Mouse (Mus musculus) cerebellum, postnatal 25 days (tissue): ENCODE measurements around the gene Tmem44.

Experiments
- DNase-seq, 2 experiments: peaks; one replicate each; pipeline ENCODE4 v3.0.0; 2021; ENCODE audit warnings: mixed read lengths in 2 of 2

Gene Tmem44

GRCm38 (mm10) chr16:30549966-30550747 is 485 bp downstream of the Tmem44 start:
- peak; percentile 85 to 86 for DNase-seq

GRCm38 (mm10) chr16:30549516-30549915 is 1.1 kb downstream of the Tmem44 start:
- no peak for DNase-seq

DNA sequence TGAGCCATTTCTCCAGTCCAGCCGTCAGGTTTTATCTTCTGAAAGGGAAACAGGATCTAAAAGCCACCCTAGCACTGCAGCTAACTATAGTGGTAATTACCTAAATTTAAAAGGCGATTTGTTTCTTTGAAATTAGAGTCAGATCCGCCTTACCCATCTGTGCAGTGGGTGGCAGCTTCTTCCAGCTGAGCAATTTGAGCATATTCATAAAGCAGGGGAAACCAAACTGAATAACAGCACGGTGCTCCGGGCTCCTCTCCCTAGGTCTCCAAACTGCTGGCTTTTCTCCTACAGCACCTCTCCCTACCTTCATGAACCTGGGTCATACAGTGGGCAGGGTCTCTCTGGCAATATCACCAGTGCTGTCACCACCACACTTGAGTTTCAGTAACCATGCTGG is 2.4 kb downstream of the Tmem44 start:
- no peak for DNase-seq

- DNase-seq: no peak
Observed at GRCm38 (mm10) chr16:30544693-30545092, 5.9 kb downstream of the Tmem44 start.

- DNase-seq: no peak
Observed at GRCm38 (mm10) chr16:30543386-30543785, 7.3 kb downstream of the Tmem44 start.

DNA sequence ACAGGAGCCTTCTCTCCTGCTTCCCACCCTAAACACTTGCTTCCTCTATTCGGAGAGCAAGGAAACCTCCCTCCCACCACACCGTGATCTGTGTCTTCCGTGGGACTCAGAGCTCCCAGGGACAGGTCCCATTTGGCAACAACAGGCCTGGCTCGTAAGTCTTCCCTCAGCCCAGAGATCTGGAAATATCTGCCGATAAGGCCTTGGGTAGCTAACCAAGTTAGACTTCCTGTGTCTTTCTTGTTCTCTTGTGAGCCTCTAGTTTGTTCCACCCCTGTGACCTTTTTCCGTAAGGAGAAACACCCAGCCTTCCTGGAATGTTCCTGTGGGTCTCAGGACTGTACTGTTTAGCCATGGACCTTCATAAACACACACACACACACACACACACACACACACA is 7.8 kb downstream of the Tmem44 start:
- no peak for DNase-seq

DNA sequence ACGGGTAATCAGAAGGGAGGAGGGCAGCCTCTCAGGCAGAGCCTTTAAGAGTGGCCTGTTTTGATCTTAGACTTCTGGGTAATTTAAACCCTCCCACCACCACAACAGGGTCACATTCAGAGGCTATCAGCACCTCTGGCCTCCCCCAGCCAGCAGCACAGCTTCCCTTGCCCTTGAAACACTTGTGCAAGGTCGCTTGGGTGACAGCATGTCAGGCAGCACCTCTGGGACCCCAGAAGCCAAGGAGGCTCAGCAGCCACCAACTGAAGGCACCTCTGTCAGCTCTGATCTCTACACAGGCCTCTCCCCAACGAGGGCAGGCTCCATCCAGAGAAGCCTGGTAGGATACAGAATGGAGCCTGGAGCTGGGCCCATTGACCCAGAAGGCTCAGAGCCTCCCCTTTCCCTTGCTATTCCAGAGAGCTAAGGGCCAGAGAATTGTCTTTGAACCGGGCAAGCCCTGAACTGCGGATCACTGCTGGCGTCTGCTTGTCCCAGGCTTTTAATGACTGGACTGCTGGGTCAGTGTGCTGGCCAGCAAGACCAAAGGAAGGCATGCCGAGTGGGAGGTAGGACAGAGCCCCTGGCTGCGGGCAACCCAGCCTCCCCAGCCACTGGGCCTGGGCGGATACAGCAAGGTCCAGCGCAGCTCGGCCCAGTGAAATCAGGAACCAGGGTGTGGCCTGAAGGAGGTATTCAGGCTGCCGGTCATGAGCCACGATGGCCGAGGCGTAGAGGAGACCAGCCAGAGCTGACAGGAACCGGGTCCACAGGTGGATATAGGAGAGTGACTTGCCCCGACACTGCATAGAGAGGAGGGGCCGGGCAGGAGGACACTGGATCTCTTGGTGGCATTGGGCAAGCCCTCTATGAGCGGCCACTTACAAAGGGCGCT is 10.3 kb downstream of the Tmem44 start:
- peak in 1 of 2 experiments; percentile 14 for DNase-seq

- DNase-seq: peak; percentile 30 to 56
Observed at GRCm38 (mm10) chr16:30539433-30539832, 11.2 kb downstream of the Tmem44 start.

GRCm38 (mm10) chr16:30535075-30535474 is 15.6 kb downstream of the Tmem44 start:
- DNase-seq: no peak

DNA sequence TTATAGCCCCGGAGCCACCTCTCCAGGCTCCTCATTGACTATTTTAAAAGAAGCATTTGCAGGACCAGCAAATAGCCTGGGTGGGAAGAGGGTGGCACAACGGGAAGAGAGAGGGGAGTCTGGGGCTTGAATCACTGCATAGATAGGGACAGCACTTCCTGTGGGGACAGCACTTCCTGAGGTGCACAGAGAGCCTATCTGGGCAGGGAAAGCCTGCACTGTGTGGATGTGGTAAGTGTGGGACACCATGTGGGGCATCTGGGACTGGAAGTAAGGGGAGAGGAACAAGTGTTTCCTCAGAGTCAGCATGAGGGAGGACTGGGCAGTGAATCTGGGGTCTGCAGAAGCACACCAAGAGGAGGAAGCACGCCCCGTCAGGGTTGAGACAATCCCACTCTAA is 17.1 kb downstream of the Tmem44 start:
- no peak for DNase-seq

DNA sequence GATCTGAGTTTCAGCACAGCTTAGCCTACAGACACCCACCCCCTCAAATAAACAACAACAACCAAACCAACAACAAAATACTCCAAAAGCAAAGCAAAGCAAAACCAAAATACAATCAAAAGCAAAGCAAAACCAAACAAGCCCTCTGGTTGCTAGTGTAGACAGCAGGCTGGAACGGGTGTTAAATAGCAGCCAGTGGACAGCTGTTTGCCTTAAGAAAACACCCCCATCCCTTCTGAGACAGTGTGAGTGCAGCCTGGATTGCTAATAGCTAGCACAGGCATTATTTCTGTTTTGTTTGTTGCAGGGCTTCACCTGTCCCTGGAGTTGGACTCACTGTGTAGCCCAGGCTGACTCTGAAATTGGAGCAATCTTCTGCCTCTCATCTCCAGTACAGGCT is 17.7 kb downstream of the Tmem44 start:
- DNase-seq: no peak

- peak; percentile 36 to 60 for DNase-seq
Observed at GRCm38 (mm10) chr16:30531761-30532406, 18.8 kb downstream of the Tmem44 start.

- DNase-seq: peak in 1 of 2 experiments; percentile 55
Observed at GRCm38 (mm10) chr16:30530815-30531214, 19.8 kb downstream of the Tmem44 start.

- no peak for DNase-seq
Observed at GRCm38 (mm10) chr16:30528386-30528785, 22.3 kb downstream of the Tmem44 start.

DNA sequence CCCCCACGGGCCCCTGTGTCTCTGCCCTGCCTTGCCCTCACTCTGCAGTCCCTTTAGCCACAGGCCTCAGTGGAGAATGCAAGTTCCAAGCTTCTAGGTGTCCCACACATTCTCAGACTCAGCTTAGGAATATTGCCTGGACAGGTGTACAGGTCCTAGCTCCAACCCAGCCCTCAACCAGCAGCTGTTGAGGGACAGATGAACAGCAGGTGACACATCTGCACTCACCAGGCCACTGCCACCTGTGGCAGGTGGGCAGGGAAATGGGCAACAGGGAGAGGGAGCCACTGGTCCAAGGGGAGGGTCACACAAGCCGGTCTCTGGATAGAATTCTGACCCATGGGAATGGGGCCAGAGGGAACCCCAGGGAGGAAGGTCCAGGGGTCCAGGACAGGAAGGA is 22.8 kb downstream of the Tmem44 start:
- DNase-seq: no peak

GRCm38 (mm10) chr16:30525756-30526155 is 24.9 kb downstream of the Tmem44 start:
- no peak for DNase-seq

DNA sequence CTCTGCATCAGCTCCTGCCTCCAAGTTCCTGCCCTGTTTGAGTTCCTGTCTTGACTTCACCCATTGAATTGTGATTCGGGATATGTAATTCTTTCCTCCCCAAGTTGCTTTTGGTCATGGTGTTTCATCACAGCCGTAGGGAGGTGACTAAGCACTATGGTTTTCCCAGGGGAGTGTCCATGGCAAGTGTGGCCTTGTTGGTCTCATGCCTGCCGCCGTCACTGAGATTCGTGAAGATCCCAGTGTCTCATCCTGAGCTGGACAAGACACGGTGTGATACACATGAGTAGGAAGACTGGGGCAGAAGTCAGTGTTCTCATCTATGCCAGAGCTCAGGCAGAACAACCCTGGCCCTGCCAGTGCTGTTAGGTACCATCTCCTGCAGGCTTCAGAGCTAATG is 26.2 kb downstream of the Tmem44 start:
- DNase-seq: no peak

DNA sequence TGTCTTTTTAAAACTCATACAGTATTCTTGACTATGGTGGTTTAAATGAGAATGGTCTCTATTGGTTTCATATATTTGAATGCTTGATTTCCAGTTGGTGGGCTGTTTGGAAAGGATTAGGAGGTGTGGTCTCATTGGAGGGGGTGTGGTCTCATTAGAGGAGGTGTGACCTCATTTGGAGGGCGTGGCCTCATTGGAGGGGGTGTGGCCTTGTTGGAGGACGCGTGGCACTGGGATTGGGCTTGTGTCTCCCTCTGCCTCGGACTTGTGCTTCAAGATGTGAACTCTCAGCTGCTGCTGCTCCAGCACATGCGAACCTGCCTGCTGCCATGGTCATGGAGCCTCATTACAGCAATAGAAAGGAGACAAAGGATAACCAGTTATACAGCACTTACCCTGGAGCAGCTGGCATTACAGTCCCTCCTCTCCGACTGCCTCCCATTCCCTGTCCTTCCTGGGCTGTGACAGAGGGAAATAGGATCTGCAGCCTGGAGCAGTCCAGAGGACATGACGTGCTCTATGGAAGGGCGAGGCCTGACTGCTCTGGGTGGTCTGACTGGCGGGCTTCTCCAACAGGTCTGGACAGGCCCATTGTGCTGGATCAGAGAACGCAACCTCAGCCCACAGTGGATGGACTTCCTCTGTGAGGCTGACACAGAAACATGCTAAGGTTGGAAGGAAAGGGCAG is 28.2 kb downstream of the Tmem44 start:
- DNase-seq: no peak

- peak in 1 of 2 experiments; percentile 25 for DNase-seq
Observed at GRCm38 (mm10) chr16:30521147-30521546, 29.5 kb downstream of the Tmem44 start.

GRCm38 (mm10) chr16:30520361-30520823 is 30.2 kb downstream of the Tmem44 start:
- peak; percentile 71 to 84 for DNase-seq

DNA sequence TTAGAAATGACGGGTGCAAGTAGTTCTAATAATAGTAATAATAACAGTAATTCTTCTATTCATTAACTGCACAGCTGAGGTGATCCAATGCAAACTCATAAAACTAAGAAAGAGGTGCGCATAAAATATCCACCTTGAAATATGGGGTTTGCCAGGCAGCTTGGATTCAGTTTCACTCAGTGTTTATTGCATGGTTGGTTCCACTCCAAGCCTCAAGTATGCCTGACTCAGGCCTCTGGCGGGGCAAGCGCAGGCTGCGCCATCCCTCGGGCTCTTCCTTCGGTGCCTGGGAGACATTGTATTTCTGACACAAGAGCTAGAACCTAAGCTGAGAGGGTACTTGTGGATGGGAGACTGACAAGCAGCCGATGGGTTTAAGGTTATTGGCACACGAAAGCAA is 32.0 kb downstream of the Tmem44 start:
- no peak for DNase-seq

- no peak for DNase-seq
Observed at GRCm38 (mm10) chr16:30517666-30518283, 32.9 kb downstream of the Tmem44 start.
